Mouse (Mus musculus) forebrain, embryonic 12.5 days (tissue): Measurements from ENCODE around the gene H3f3a. TPM values are rescaled to one million over a fixed set of nuclear protein-coding genes. Genes with fewer than 3 reads are reported as not detected.

Experiments
- ATAC-seq: fragments of 200-750 bp; cut with Nextera tagmentation; 2 replicates; pipeline ENCODE4 v1.8.0; 2017; ENCODE audit warnings: moderate TSS enrichment; ENCODE audit not compliant: low FRiP score
- H3K27ac ChIP-seq: fragments of 300-500 bp; sonication (generic); 2 replicates; pipeline ENCODE4 v1.5.1; 2016; ENCODE audit warnings: mild to moderate bottlenecking
- H3K27me3 ChIP-seq: fragments of 300-500 bp; sonication (generic); 2 replicates; pipeline ENCODE4 v1.6.1; 2016; ENCODE audit warnings: mild to moderate bottlenecking
- H3K36me3 ChIP-seq: fragments of 300-500 bp; sonication (generic); replicated peaks from 2 replicates; pipeline ENCODE4 v1.6.1; 2016; ENCODE audit warnings: mild to moderate bottlenecking
- H3K4me1 ChIP-seq: fragments of 300-500 bp; sonication (generic); 2 replicates; pipeline ENCODE4 v1.6.1; 2016
- H3K4me2 ChIP-seq: fragments of 300-500 bp; sonication (generic); 2 replicates; pipeline ENCODE4 v1.6.1; 2016; ENCODE audit warnings: mild to moderate bottlenecking, moderate library complexity
- H3K4me3 ChIP-seq: fragments of 300-500 bp; sonication (generic); replicated peaks from 2 replicates; pipeline ENCODE4 v1.5.1; 2016; ENCODE audit warnings: mild to moderate bottlenecking
- H3K9ac ChIP-seq: fragments of 300-500 bp; sonication (generic); 2 replicates; pipeline ENCODE4 v1.6.1; 2016; ENCODE audit warnings: mild to moderate bottlenecking
- H3K9me3 ChIP-seq: fragments of 300-500 bp; sonication (generic); 2 replicates; pipeline ENCODE4 v1.6.1; 2016
- WGBS: fragments of 180-500 bp; shearing (Covaris S2); methylation state at CpG from one replicate; pipeline ENCODE4 v1.1.7; 2016; 5-methylcytosine and 5-hydroxymethylcytosine counted together
- polyA plus RNA-seq: library from polyadenylated mRNA; unstranded; fragments of >200 nt; fragmentation: Nextera tagmentation; extraction: Ambion mirVana; gene quantifications from 2 replicates; pipeline ENCODE4 v1.2.1, GENCODE M21; 2016

The H3f3a gene
- polyA plus RNA-seq, 1 experiment from 2014 or later, result 3,507 TPM

- H3K4me3 ChIP-seq, result no peak overlapping the region
- H3K4me1 ChIP-seq, result peaks cover 9% of the 10 kb centered on the region
- H3K9me3 ChIP-seq, result no peaks in the 10 kb centered on the region
- H3K27me3 ChIP-seq, result peaks cover 8% of the 10 kb centered on the region; the same call in 1 of the 2 replicates
- no peak overlapping the region for H3K4me2 ChIP-seq
- 94% methylated on average over 5 of the region's 5 CpGs for WGBS
- no peak overlapping the region for H3K9ac ChIP-seq
- peaks cover 33% of the 10 kb centered on the region for H3K36me3 ChIP-seq
- ATAC-seq, result no peak
- H3K27ac ChIP-seq, result no peak overlapping the region
Measured at GRCm38 (mm10) chr1:180798660-180799059, 15.1 kb downstream of the H3f3a start.

- 2% methylated on average over 21 of the region's 21 CpGs for WGBS
- H3K4me2 ChIP-seq, result peak overlapping the region; percentile 67
- peaks cover 11% of the 10 kb centered on the region for H3K4me1 ChIP-seq
- peak overlapping the region; percentile 35 for H3K4me3 ChIP-seq
- H3K9ac ChIP-seq, result peak overlapping the region; percentile 54
- H3K36me3 ChIP-seq, result no peaks in the 10 kb centered on the region
- peak; percentile 88 for ATAC-seq
- no peaks in the 10 kb centered on the region for H3K9me3 ChIP-seq
- no peak overlapping the region for H3K27ac ChIP-seq
- H3K27me3 ChIP-seq, result peaks cover 18% of the 10 kb centered on the region
Measured at GRCm38 (mm10) chr1:180794170-180794569, 19.6 kb downstream of the H3f3a start.

GRCm38 (mm10) chr1:180793445-180794117 is 20.2 kb downstream of the H3f3a start:
- no peak overlapping the region for H3K27ac ChIP-seq

GRCm38 (mm10) chr1:180792814-180793213 is 20.9 kb downstream of the H3f3a start:
- Histone ChIP-seq H3K9ac (no peak overlapping the region), H3K4me2 (no peak overlapping the region), H3K9me3 (0 out of 2 replicates have a peak, but pooled peaks cover 6% of the 10 kb centered on the region), H3K4me3 (no peak overlapping the region), H3K27me3 (peaks cover 18% of the 10 kb centered on the region), H3K27ac (no peak overlapping the region), H3K36me3 (no peaks in the 10 kb centered on the region), H3K4me1 (peaks cover 11% of the 10 kb centered on the region)
- WGBS, result 83% methylated on average over 4 of the region's 4 CpGs
- no peak for ATAC-seq

More at GRCm38 (mm10) chr1:180793445-180794117, 20.2 kb downstream of the H3f3a start:
- peaks cover 11% of the 10 kb centered on the region for H3K4me1 ChIP-seq
- no peaks in the 10 kb centered on the region for H3K36me3 ChIP-seq
- H3K27me3 ChIP-seq, result peaks cover 18% of the 10 kb centered on the region
- peak overlapping the region; percentile 67 for H3K4me2 ChIP-seq
- H3K4me3 ChIP-seq, result peak overlapping the region; percentile 35
- H3K9me3 ChIP-seq, result no peaks in the 10 kb centered on the region
- WGBS, result 11% methylated on average over 18 of the region's 18 CpGs
- ATAC-seq, result peak; percentile 46; the same call in 1 of the 2 replicates
- peak overlapping the region; percentile 54 for H3K9ac ChIP-seq

- H3K4me1 ChIP-seq, result peaks cover 11% of the 10 kb centered on the region
- ATAC-seq, result no peak
- H3K36me3 ChIP-seq, result no peaks in the 10 kb centered on the region
- WGBS, result 89% methylated on average over 14 of the region's 14 CpGs
- 0 out of 2 replicates have a peak, but pooled peaks cover 6% of the 10 kb centered on the region for H3K9me3 ChIP-seq
- no peak overlapping the region for H3K4me3 ChIP-seq
- H3K27ac ChIP-seq, result no peak overlapping the region
- no peak overlapping the region for H3K4me2 ChIP-seq
- H3K27me3 ChIP-seq, result peaks cover 18% of the 10 kb centered on the region
- no peak overlapping the region for H3K9ac ChIP-seq
Measured at GRCm38 (mm10) chr1:180791821-180792480, 21.8 kb downstream of the H3f3a start.

- peaks cover 5% of the 10 kb centered on the region; the same call in 1 of the 2 replicates for H3K4me1 ChIP-seq
- H3K9ac ChIP-seq, result no peak overlapping the region
- no peaks in the 10 kb centered on the region for H3K36me3 ChIP-seq
- WGBS, result 17% methylated on average over 3 of the region's 3 CpGs
- H3K27me3 ChIP-seq, result 0 out of 2 replicates have a peak, but pooled peaks cover 8% of the 10 kb centered on the region
- ATAC-seq, result no peak
- H3K27ac ChIP-seq, result no peak overlapping the region
- H3K4me3 ChIP-seq, result no peak overlapping the region
- H3K4me2 ChIP-seq, result no peak overlapping the region
- H3K9me3 ChIP-seq, result 0 out of 2 replicates have a peak, but pooled peaks cover 6% of the 10 kb centered on the region
Measured at GRCm38 (mm10) chr1:180783580-180783928, 30.2 kb downstream of the H3f3a start.

- no peak overlapping the region for H3K4me3 ChIP-seq
- 0 out of 2 replicates have a peak, but pooled peaks cover 8% of the 10 kb centered on the region for H3K27me3 ChIP-seq
- no peak overlapping the region for H3K27ac ChIP-seq
- no peak overlapping the region for H3K9ac ChIP-seq
- no peak for ATAC-seq
- peaks cover 8% of the 10 kb centered on the region; the same call in 1 of the 2 replicates for H3K4me1 ChIP-seq
- H3K9me3 ChIP-seq, result 0 out of 2 replicates have a peak, but pooled peaks cover under 1% of the 10 kb centered on the region
- no peak overlapping the region for H3K4me2 ChIP-seq
- no peaks in the 10 kb centered on the region for H3K36me3 ChIP-seq
- WGBS, result 72% methylated on average over 9 of the region's 9 CpGs
Measured at GRCm38 (mm10) chr1:180782906-180783579, 30.7 kb downstream of the H3f3a start.

- no peaks in the 10 kb centered on the region for H3K9me3 ChIP-seq
- H3K9ac ChIP-seq, result no peak overlapping the region
- H3K36me3 ChIP-seq, result no peaks in the 10 kb centered on the region
- WGBS, result 86% methylated on average over 5 of the region's 5 CpGs
- no peak overlapping the region for H3K4me2 ChIP-seq
- ATAC-seq, result no peak
- H3K27me3 ChIP-seq, result 0 out of 2 replicates have a peak, but pooled peaks cover 8% of the 10 kb centered on the region
- H3K27ac ChIP-seq, result no peak overlapping the region
- no peak overlapping the region for H3K4me3 ChIP-seq
- H3K4me1 ChIP-seq, result peaks cover 22% of the 10 kb centered on the region
Measured at GRCm38 (mm10) chr1:180781250-180781649, 32.5 kb downstream of the H3f3a start.

- 91% methylated on average over 8 of the region's 8 CpGs for WGBS
- Histone ChIP-seq H3K9ac (no peak overlapping the region), H3K36me3 (no peaks in the 10 kb centered on the region), H3K9me3 (no peaks in the 10 kb centered on the region), H3K27ac (no peak overlapping the region), H3K4me2 (no peak overlapping the region), H3K4me3 (no peak overlapping the region), H3K4me1 (peaks cover 30% of the 10 kb centered on the region), H3K27me3 (0 out of 2 replicates have a peak, but pooled peaks cover 8% of the 10 kb centered on the region)
- ATAC-seq, result no peak
Measured at GRCm38 (mm10) chr1:180780291-180780690, 33.5 kb downstream of the H3f3a start.

- Histone ChIP-seq H3K27ac (no peak overlapping the region), H3K27me3 (0 out of 2 replicates have a peak, but pooled peaks cover 8% of the 10 kb centered on the region), H3K4me1 (peaks cover 30% of the 10 kb centered on the region), H3K4me2 (no peak overlapping the region; the same call in 1 of the 2 replicates), H3K9me3 (0 out of 2 replicates have a peak, but pooled peaks cover 4% of the 10 kb centered on the region), H3K4me3 (no peak overlapping the region), H3K36me3 (no peaks in the 10 kb centered on the region), H3K9ac (no peak overlapping the region)
- ATAC-seq, result no peak
- WGBS, result 87% methylated on average over 10 of the region's 10 CpGs
Measured at GRCm38 (mm10) chr1:180778941-180779340, 34.8 kb downstream of the H3f3a start.

- Histone ChIP-seq H3K27ac (peak overlapping the region; percentile 86), H3K36me3 (no peaks in the 10 kb centered on the region), H3K9ac (peak overlapping the region; percentile 68), H3K4me3 (peak overlapping the region; percentile 56), H3K27me3 (0 out of 2 replicates have a peak, but pooled peaks cover 8% of the 10 kb centered on the region), H3K4me2 (peak overlapping the region; percentile 95), H3K9me3 (0 out of 2 replicates have a peak, but pooled peaks cover 4% of the 10 kb centered on the region), H3K4me1 (peaks cover 27% of the 10 kb centered on the region)
- peak; percentile 47 for ATAC-seq
- 0% methylated on average over 13 of the region's 13 CpGs for WGBS
Measured at GRCm38 (mm10) chr1:180778403-180778754, 35.4 kb downstream of the H3f3a start.
